Mouse (Mus musculus): ENCODE data around the gene Mrm2. TPM values are rescaled to one million over a fixed set of nuclear protein-coding genes. Genes with fewer than 3 reads are reported as not detected.

Gene Mrm2
- total and polyA plus RNA-seq, 2 experiments from 2014 or later, result 17.8 to 19.5 TPM

DNA sequence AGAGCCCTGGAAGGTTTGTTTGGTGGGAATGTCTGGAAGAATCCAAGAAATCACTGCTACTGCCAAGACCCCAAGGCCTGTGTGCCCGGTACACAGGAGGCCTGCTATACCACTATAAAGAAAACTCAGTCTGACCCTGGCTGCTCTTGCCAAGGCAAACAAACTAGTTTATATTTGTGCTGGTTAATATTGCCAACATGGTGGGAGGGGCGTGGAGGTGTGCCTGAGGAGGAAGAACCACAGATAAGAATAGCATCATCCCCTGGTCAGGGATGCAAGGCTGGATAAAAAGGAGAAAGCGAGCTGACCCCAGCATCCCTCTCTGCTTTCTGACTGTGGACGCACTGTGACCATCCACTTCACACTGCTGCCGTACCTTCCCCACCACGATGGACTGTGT, 20.7 kb upstream of the Mrm2 start:
- Histone ChIP-seq H3K36me3 (replicated peaks; ENCODE audit: control insufficient read depth, insufficient read depth, low read length) (peaks cover 50% of the 10 kb centered on the region), H3K4me3 (ENCODE audit: low read depth, low read length) (no peak overlapping the region), H3K9ac (replicated peaks; ENCODE audit: low read depth, low read length) (no peak overlapping the region), H3K4me2 (ENCODE audit: low read depth, low read length) (no peak overlapping the region), H3K27me3 (ENCODE audit: control insufficient read depth, insufficient read depth, low read length) (no peaks in the 10 kb centered on the region), H3K9me3 (replicated peaks; ENCODE audit: control insufficient read depth, low read length) (no peaks in the 10 kb centered on the region), H3K4me1 (ENCODE audit: control insufficient read depth, insufficient read depth) (no peaks in the 10 kb centered on the region), H3K27ac (ENCODE audit: low read depth) (no peak overlapping the region)
- no peak for TF ChIP-seq EP300 (IDR thresholded peaks at IDR 0.05; ENCODE audit: low read depth)
- TF ChIP-seq CTCF (IDR thresholded peaks at IDR 0.05; ENCODE audit: low read depth), result no peak
- WGBS, result 89% methylated on average over 6 of the region's 6 CpGs
- DNase-seq (ENCODE audit: low spot score) (no peak), ATAC-seq (ENCODE audit: insufficient read depth, low read depth) (no peak)

DNA sequence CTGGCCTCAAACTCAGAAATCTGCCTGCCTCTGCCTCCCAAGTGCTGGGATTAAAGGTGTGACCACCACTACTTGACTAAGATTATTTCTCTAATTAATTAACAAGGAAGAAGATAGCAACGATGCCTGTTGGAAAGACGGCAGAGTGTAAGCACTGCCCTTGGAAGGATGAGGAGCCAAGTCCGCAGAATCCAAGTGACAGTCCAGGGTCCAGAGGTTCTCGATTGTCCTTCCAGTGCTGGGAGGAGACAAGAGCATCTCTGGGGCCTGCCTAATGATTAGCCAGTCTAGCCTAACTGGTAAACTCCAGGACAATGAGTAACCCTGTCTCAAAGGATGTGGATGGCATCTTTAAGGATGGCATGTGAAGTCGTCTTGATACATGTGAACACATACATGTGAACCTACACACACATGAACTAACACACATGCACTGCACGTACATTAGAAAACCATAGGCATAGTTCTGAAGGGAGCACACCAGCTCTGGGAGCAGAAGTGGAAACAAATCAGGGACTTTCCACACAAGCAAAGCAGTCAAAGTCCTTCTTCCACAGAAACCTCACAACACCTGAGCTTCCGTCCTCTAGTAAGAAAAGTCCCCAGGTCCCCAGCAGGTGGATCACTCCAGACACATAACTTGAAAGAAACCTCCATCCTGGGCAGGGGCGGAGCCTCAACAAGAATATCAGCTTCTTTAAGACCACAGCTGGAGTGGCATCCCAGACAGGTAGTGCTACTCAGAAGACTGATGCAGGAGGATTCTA, 19.2 kb upstream of the Mrm2 start:
- no peak for DNase-seq (ENCODE audit: low spot score)
- H3K36me3 ChIP-seq (replicated peaks; ENCODE audit: control insufficient read depth, insufficient read depth, low read length), result peaks cover 44% of the 10 kb centered on the region
- ATAC-seq (ENCODE audit: insufficient read depth, low read depth), result no peak
- no peak overlapping the region for H3K27ac ChIP-seq (ENCODE audit: low read depth)
- H3K9me3 ChIP-seq (replicated peaks; ENCODE audit: control insufficient read depth, low read length), result no peaks in the 10 kb centered on the region
- H3K9ac ChIP-seq (replicated peaks; ENCODE audit: low read depth, low read length), result no peak overlapping the region
- H3K27me3 ChIP-seq (ENCODE audit: control insufficient read depth, insufficient read depth, low read length), result no peaks in the 10 kb centered on the region
- TF ChIP-seq CTCF (IDR thresholded peaks at IDR 0.05; ENCODE audit: low read depth) (no peak), EP300 (IDR thresholded peaks at IDR 0.05; ENCODE audit: low read depth) (no peak)
- WGBS, result 89% methylated on average over 8 of the region's 8 CpGs
- H3K4me1 ChIP-seq (ENCODE audit: control insufficient read depth, insufficient read depth), result no peaks in the 10 kb centered on the region
- H3K4me2 ChIP-seq (ENCODE audit: low read depth, low read length), result no peak overlapping the region
- no peak overlapping the region for H3K4me3 ChIP-seq (ENCODE audit: low read depth, low read length)

DNA sequence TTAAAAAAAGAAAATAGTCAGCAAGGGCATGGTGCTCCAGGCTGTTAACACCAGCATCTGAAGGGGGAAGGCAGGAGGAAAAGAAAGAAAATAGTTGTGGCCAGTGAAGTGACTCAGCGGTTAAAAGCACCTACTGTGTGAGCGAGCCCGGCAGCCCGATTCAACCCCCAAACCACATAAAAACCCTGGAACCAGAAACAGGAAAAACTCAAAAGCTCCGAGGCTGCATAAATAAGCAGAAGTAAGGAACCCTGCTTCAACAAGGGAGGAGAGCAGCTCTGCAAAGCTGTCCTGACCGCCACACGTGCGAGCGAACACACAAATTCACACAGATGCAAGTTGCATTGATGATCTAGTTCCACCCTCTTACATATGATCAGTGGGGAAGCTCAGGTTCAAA, 18.2 kb upstream of the Mrm2 start:
- H3K4me1 ChIP-seq (ENCODE audit: control insufficient read depth, insufficient read depth), result no peaks in the 10 kb centered on the region
- ATAC-seq (ENCODE audit: insufficient read depth, low read depth) (no peak), DNase-seq (ENCODE audit: low spot score) (no peak)
- peaks cover 42% of the 10 kb centered on the region for H3K36me3 ChIP-seq (replicated peaks; ENCODE audit: control insufficient read depth, insufficient read depth, low read length)
- H3K9ac ChIP-seq (replicated peaks; ENCODE audit: low read depth, low read length), result no peak overlapping the region
- TF ChIP-seq EP300 (IDR thresholded peaks at IDR 0.05; ENCODE audit: low read depth) (no peak), CTCF (IDR thresholded peaks at IDR 0.05; ENCODE audit: low read depth) (no peak)
- WGBS, result 91% methylated on average over 9 of the region's 9 CpGs
- no peaks in the 10 kb centered on the region for H3K9me3 ChIP-seq (replicated peaks; ENCODE audit: control insufficient read depth, low read length)
- no peaks in the 10 kb centered on the region for H3K27me3 ChIP-seq (ENCODE audit: control insufficient read depth, insufficient read depth, low read length)
- H3K27ac ChIP-seq (ENCODE audit: low read depth), result no peak overlapping the region
- no peak overlapping the region for H3K4me3 ChIP-seq (ENCODE audit: low read depth, low read length)
- no peak overlapping the region for H3K4me2 ChIP-seq (ENCODE audit: low read depth, low read length)

DNA sequence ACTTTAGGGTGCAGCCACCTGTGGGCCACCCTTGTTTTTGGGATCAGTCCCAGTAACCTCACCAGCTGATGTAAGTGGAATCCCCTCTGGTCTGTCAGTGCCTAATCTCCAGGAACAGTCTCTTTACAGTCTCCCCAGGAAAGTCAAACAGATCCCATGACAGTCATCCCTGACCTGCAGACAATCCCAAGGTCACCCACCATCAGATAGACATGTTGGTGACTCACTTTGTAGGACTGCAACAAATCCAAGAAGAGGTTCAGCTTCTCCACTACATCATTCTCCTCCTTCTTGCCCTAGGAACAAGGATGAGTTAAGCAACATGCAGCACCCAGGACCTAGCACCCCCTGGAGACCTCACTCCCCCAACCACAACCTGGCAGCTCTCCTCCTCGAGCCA, 14.4 kb upstream of the Mrm2 start:
- WGBS, result 58% methylated on average over 1 of the region's 1 CpGs
- no peak for DNase-seq (ENCODE audit: low spot score)
- TF ChIP-seq CTCF (IDR thresholded peaks at IDR 0.05; ENCODE audit: low read depth), result no peak
- no peak for TF ChIP-seq EP300 (IDR thresholded peaks at IDR 0.05; ENCODE audit: low read depth)
- H3K9ac ChIP-seq (replicated peaks; ENCODE audit: low read depth, low read length), result no peak overlapping the region
- H3K4me3 ChIP-seq (ENCODE audit: low read depth, low read length), result no peak overlapping the region
- H3K36me3 ChIP-seq (replicated peaks; ENCODE audit: control insufficient read depth, insufficient read depth, low read length), result peaks cover 22% of the 10 kb centered on the region
- no peak overlapping the region for H3K27ac ChIP-seq (ENCODE audit: low read depth)
- no peaks in the 10 kb centered on the region for H3K4me1 ChIP-seq (ENCODE audit: control insufficient read depth, insufficient read depth)
- H3K4me2 ChIP-seq (ENCODE audit: low read depth, low read length), result no peak overlapping the region
- H3K27me3 ChIP-seq (ENCODE audit: control insufficient read depth, insufficient read depth, low read length), result no peaks in the 10 kb centered on the region
- H3K9me3 ChIP-seq (replicated peaks; ENCODE audit: control insufficient read depth, low read length), result no peaks in the 10 kb centered on the region
- ATAC-seq (ENCODE audit: insufficient read depth, low read depth), result no peak

DNA sequence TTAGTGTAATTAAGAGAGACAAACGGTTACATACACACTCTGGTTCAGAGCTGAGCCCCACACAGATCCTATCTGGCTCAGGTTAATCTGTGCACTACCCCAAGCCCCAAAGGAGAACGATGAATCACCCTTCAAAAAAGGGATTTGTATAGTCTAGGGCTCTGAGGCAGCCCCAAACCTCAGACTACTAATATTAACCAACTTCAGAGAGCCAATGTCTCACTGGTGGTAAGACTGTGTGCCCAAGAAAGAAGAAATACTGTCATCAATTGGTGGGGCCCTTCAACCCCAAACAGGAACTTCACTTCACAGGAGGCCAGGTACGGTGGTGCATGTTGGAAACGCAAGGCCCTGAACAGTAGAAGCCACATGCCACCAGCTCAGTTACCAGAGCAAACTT, 13.5 kb upstream of the Mrm2 start:
- 85% methylated on average over 4 of the region's 4 CpGs for WGBS
- TF ChIP-seq CTCF (IDR thresholded peaks at IDR 0.05; ENCODE audit: low read depth) (no peak), EP300 (IDR thresholded peaks at IDR 0.05; ENCODE audit: low read depth) (no peak)

DNA sequence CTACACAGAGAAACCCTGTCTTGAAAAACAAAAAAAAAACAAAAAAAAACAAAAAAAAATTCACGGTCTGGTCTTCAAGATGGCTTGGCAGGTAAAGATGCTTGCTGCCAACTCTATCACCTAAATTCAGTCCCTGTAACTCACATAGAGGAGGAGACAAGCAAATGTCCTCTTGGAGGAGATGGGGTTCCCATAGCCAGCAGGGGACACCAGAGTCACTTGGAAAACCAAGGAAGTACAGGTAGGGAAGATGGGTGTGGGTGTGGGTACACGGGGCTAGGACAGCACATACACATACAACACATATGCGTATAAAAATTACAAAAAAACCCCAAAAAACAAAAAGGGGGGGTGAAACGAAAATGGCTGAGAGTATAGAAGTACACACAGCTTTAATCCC, 11.2 kb upstream of the Mrm2 start:
- Histone ChIP-seq H3K36me3 (replicated peaks; ENCODE audit: control insufficient read depth, insufficient read depth, low read length) (peaks cover 40% of the 10 kb centered on the region), H3K4me3 (ENCODE audit: low read depth, low read length) (no peak overlapping the region), H3K9ac (replicated peaks; ENCODE audit: low read depth, low read length) (no peak overlapping the region), H3K27me3 (ENCODE audit: control insufficient read depth, insufficient read depth, low read length) (no peaks in the 10 kb centered on the region), H3K27ac (ENCODE audit: low read depth) (no peak overlapping the region), H3K9me3 (replicated peaks; ENCODE audit: control insufficient read depth, low read length) (no peaks in the 10 kb centered on the region), H3K4me2 (ENCODE audit: low read depth, low read length) (no peak overlapping the region), H3K4me1 (ENCODE audit: control insufficient read depth, insufficient read depth) (no peaks in the 10 kb centered on the region)
- WGBS, result 73% methylated on average over 4 of the region's 4 CpGs
- DNase-seq (ENCODE audit: low spot score), result no peak
- no peak for TF ChIP-seq EP300 (IDR thresholded peaks at IDR 0.05; ENCODE audit: low read depth)
- peak; percentile 36 for TF ChIP-seq CTCF (IDR thresholded peaks at IDR 0.05; ENCODE audit: low read depth)
- ATAC-seq (ENCODE audit: insufficient read depth, low read depth), result no peak

More for the DNA sequence above, 13.5 kb upstream of the Mrm2 start:
- ATAC-seq (ENCODE audit: insufficient read depth, low read depth) (no peak), DNase-seq (ENCODE audit: low spot score) (no peak)
- Histone ChIP-seq H3K27ac (ENCODE audit: low read depth) (no peak overlapping the region), H3K4me3 (ENCODE audit: low read depth, low read length) (no peak overlapping the region), H3K9me3 (replicated peaks; ENCODE audit: control insufficient read depth, low read length) (no peaks in the 10 kb centered on the region), H3K9ac (replicated peaks; ENCODE audit: low read depth, low read length) (no peak overlapping the region), H3K27me3 (ENCODE audit: control insufficient read depth, insufficient read depth, low read length) (no peaks in the 10 kb centered on the region), H3K36me3 (replicated peaks; ENCODE audit: control insufficient read depth, insufficient read depth, low read length) (peaks cover 20% of the 10 kb centered on the region; the same call in 1 of the 2 replicates), H3K4me2 (ENCODE audit: low read depth, low read length) (no peak overlapping the region), H3K4me1 (ENCODE audit: control insufficient read depth, insufficient read depth) (no peaks in the 10 kb centered on the region)
